Mouse (Mus musculus): ENCODE results near the gene Rprd1b.
"Not testable (repeated sequence)": the region's sequence is repeated elsewhere in the genome, so short reads cannot be mapped to it uniquely, and the experiment has no call there.

Gene Rprd1b

GRCm38 (mm10) chr2:158040396-158040795 lies 12.1 kb downstream of the Rprd1b start:
- no peak for DNase-seq (ENCODE audit: low spot score in 2 of 2)

GRCm38 (mm10) chr2:158043504-158043903 lies 15.2 kb downstream of the Rprd1b start:
- no peak for DNase-seq (ENCODE audit: low spot score in 2 of 2)

- no peak for DNase-seq (ENCODE audit: low spot score in 2 of 2)
These were observed 17.9 kb downstream of the Rprd1b start for GRCm38 (mm10) chr2:158046186-158046585.

GRCm38 (mm10) chr2:158047903-158048302 lies 19.6 kb downstream of the Rprd1b start:
- DNase-seq (ENCODE audit: low spot score in 2 of 2), result peak in 1 of 2 experiments; percentile 55

- DNase-seq (ENCODE audit: low spot score in 2 of 2), result no peak
These were observed 20.4 kb downstream of the Rprd1b start for GRCm38 (mm10) chr2:158048718-158049117.

GRCm38 (mm10) chr2:158050116-158050515 lies 21.8 kb downstream of the Rprd1b start:
- DNase-seq (ENCODE audit: low spot score in 2 of 2), result no peak

GRCm38 (mm10) chr2:158054596-158054995 lies 26.3 kb downstream of the Rprd1b start:
- DNase-seq (ENCODE audit: low spot score in 2 of 2), result no peak

- not testable (repeated sequence) for DNase-seq (ENCODE audit: low spot score in 2 of 2)
These were observed 27.1 kb downstream of the Rprd1b start for GRCm38 (mm10) chr2:158055383-158055782.

- DNase-seq (ENCODE audit: low spot score in 2 of 2), result no peak
These were observed 28.7 kb downstream of the Rprd1b start for GRCm38 (mm10) chr2:158057030-158057429.

- DNase-seq (ENCODE audit: low spot score in 2 of 2), result no peak
These were observed 30.2 kb downstream of the Rprd1b start for GRCm38 (mm10) chr2:158058534-158058933.

- no peak for DNase-seq (ENCODE audit: low spot score in 2 of 2)
These were observed 31.4 kb downstream of the Rprd1b start for GRCm38 (mm10) chr2:158059666-158060105.

GRCm38 (mm10) chr2:158063036-158063435 lies 34.7 kb downstream of the Rprd1b start:
- DNase-seq (ENCODE audit: low spot score in 2 of 2), result no peak

- DNase-seq (ENCODE audit: low spot score in 2 of 2), result peak in 1 of 2 experiments; percentile 10
These were observed 36.3 kb downstream of the Rprd1b start for GRCm38 (mm10) chr2:158064571-158065048.

- no peak for DNase-seq (ENCODE audit: low spot score in 2 of 2)
These were observed 36.8 kb downstream of the Rprd1b start for GRCm38 (mm10) chr2:158065064-158065463.

- no peak for DNase-seq (ENCODE audit: low spot score in 2 of 2)
These were observed 38.2 kb downstream of the Rprd1b start for GRCm38 (mm10) chr2:158066456-158066855.

GRCm38 (mm10) chr2:158067260-158067824 lies 39.0 kb downstream of the Rprd1b start:
- DNase-seq (ENCODE audit: low spot score in 2 of 2), result no peak

- no peak for DNase-seq (ENCODE audit: low spot score in 2 of 2)
These were observed 40.2 kb downstream of the Rprd1b start for GRCm38 (mm10) chr2:158068444-158068971.

- no peak for DNase-seq (ENCODE audit: low spot score in 2 of 2)
These were observed 42.8 kb downstream of the Rprd1b start for GRCm38 (mm10) chr2:158070885-158071632.

- DNase-seq (ENCODE audit: low spot score in 2 of 2), result no peak
These were observed 43.3 kb downstream of the Rprd1b start for GRCm38 (mm10) chr2:158071633-158071995.

- no peak for DNase-seq (ENCODE audit: low spot score in 2 of 2)
These were observed 46.5 kb downstream of the Rprd1b start for GRCm38 (mm10) chr2:158074835-158075234.

- DNase-seq (ENCODE audit: low spot score in 2 of 2), result no peak
These were observed 48.4 kb downstream of the Rprd1b start for GRCm38 (mm10) chr2:158076690-158077089.

GRCm38 (mm10) chr2:158077981-158078380 lies 49.7 kb downstream of the Rprd1b start:
- no peak for DNase-seq (ENCODE audit: low spot score in 2 of 2)

- DNase-seq (ENCODE audit: low spot score in 2 of 2), result no peak
These were observed 50.7 kb downstream of the Rprd1b start for GRCm38 (mm10) chr2:158078971-158079370.
